Mouse (Mus musculus) ES-E14 (cell line): Measurements from ENCODE around the gene Zfp114. TPM values are rescaled to one million over a fixed set of nuclear protein-coding genes. Genes with fewer than 3 reads are reported as not detected.

Experiments
- DNase-seq: peaks from one replicate; pipeline ENCODE4 v3.0.0-alpha.2; 2013; ENCODE audit warnings: low read depth, low spot score
- H3K27ac ChIP-seq: 2 replicates; pipeline ENCODE4 v1.5.1; 2012; ENCODE audit warnings: low read depth, mild to moderate bottlenecking, low read length, moderate library complexity, mixed read lengths; ENCODE audit not compliant: poor library complexity, insufficient read depth, severe bottlenecking
- H3K36me3 ChIP-seq: 2 replicates; pipeline ENCODE4 v1.6.1; 2012; ENCODE audit warnings: mild to moderate bottlenecking, low read length, moderate library complexity, mixed read lengths; ENCODE audit not compliant: control insufficient read depth, poor library complexity, insufficient read depth, severe bottlenecking
- H3K4me1 ChIP-seq, 2 experiments: fragments of 150-350 bp in 1 of 2; sonication (generic) in 1 of 2; 2 replicates each; pipeline ENCODE4 v1.6.1; 2012; ENCODE audit warnings: low read length in 2 of 2, mild to moderate bottlenecking in 1 of 2, mixed read lengths in 1 of 2; ENCODE audit not compliant: control insufficient read depth in 2 of 2, insufficient read depth in 2 of 2, poor library complexity in 1 of 2
- H3K4me3 ChIP-seq, 2 experiments: fragments of 150-350 bp in 1 of 2; sonication (generic) in 1 of 2; 2 replicates each; pipeline ENCODE4 v1.5.1; 2012; ENCODE audit warnings: low read length in 2 of 2, low read depth in 1 of 2, mild to moderate bottlenecking in 1 of 2, mixed read lengths in 1 of 2; ENCODE audit not compliant: insufficient read depth in 1 of 2, poor library complexity in 1 of 2, severe bottlenecking in 1 of 2
- H3K9ac ChIP-seq: 2 replicates; pipeline ENCODE4 v1.6.1; 2012; ENCODE audit warnings: low read depth, mild to moderate bottlenecking, low read length, mixed read lengths; ENCODE audit not compliant: poor library complexity, insufficient read depth, severe bottlenecking
- H3K9me3 ChIP-seq: fragments of 150-350 bp; sonication (generic); 2 replicates; pipeline ENCODE4 v1.6.1; 2012; ENCODE audit warnings: low read depth, mild to moderate bottlenecking, low read length; ENCODE audit not compliant: control insufficient read depth, insufficient read depth
- CHD2 ChIP-seq: IDR thresholded peaks from 2 replicates; pipeline ENCODE4 v1.6.1; 2014; ENCODE audit warnings: mild to moderate bottlenecking, low read depth, low read length, inconsistent platforms
- HCFC1 ChIP-seq: IDR thresholded peaks from 2 replicates; pipeline ENCODE4 v1.6.1; 2012; ENCODE audit warnings: low read length, inconsistent platforms, borderline replicate concordance; ENCODE audit not compliant: insufficient read depth
- MAFK ChIP-seq: IDR thresholded peaks from 2 replicates; pipeline ENCODE4 v1.6.1; 2014; ENCODE audit warnings: mild to moderate bottlenecking, low read depth, low read length, inconsistent platforms; ENCODE audit not compliant: insufficient read depth
- ZC3H11A ChIP-seq: IDR thresholded peaks from 2 replicates; pipeline ENCODE4 v1.6.1; 2012; ENCODE audit warnings: low read depth, mild to moderate bottlenecking, inconsistent platforms, low read length, borderline replicate concordance
- ZNF384 ChIP-seq: IDR thresholded peaks from 2 replicates; pipeline ENCODE4 v1.6.1; 2012; ENCODE audit warnings: low read depth, low read length, inconsistent platforms
- in situ Hi-C, 2 experiments: fragments of 600-800 bp; cut with MboI; formaldehyde crosslinking; loops; one replicate each; pipeline ENCODE4 v1.15.1; 2025; ENCODE audit warnings: low sequenced_read_pairs in 2 of 2, inconsistent platforms in 1 of 2; ENCODE audit not compliant: unreplicated experiment in 2 of 2
- total RNA-seq: library from RNA; depleted of rRNA; stranded (reverse); fragments of 300-350 nt; gene quantifications from 2 replicates; pipeline ENCODE4 v1.2.3, GENCODE M21; 2012

Zfp114 gene
- total RNA-seq, 1 experiment: 2.9 TPM

GRCm38 (mm10) chr7:24189571-24189944 lies 14.7 kb downstream of the Zfp114 start:
- Histone ChIP-seq H3K36me3 (no peaks in the 10 kb centered on the region), H3K27ac (no peak overlapping the region), H3K9ac (no peak overlapping the region), H3K4me3 (no peak overlapping the region), H3K9me3 (no peaks in the 10 kb centered on the region), H3K4me1 (peaks cover 0 to 2% of the 10 kb centered on the region in 2 experiments; a peak in 2 of 4 replicates)
- TF ChIP-seq ZNF384 (no peak), HCFC1 (no peak), CHD2 (no peak), ZC3H11A (no peak), MAFK (no peak)
- DNase-seq: no peak
- in situ Hi-C loops: no loop called here

- in situ Hi-C loops: no loop called here
- Histone ChIP-seq H3K9me3 (no peaks in the 10 kb centered on the region), H3K27ac (no peak overlapping the region), H3K36me3 (no peaks in the 10 kb centered on the region), H3K4me1 (peaks cover 0 to 2% of the 10 kb centered on the region in 2 experiments; a peak in 2 of 4 replicates), H3K4me3 (no peak overlapping the region), H3K9ac (no peak overlapping the region)
- TF ChIP-seq ZC3H11A (no peak), MAFK (no peak), CHD2 (no peak), ZNF384 (no peak)
- DNase-seq: no peak
Observed at GRCm38 (mm10) chr7:24191361-24191760, 16.5 kb downstream of the Zfp114 start.

- no peak overlapping the region for H3K9ac ChIP-seq
- in situ Hi-C loops: no loop called here
- H3K9me3 ChIP-seq: no peaks in the 10 kb centered on the region
- H3K4me3 ChIP-seq: no peak overlapping the region
- no peak for DNase-seq
- peaks cover 0 to 2% of the 10 kb centered on the region in 2 experiments; a peak in 1 of 4 replicates for H3K4me1 ChIP-seq
- H3K27ac ChIP-seq: no peak overlapping the region
- peaks cover 2% of the 10 kb centered on the region; the same call in 1 of the 2 replicates for H3K36me3 ChIP-seq
- TF ChIP-seq ZC3H11A (no peak), ZNF384 (no peak), MAFK (no peak), HCFC1 (no peak), CHD2 (no peak)
Observed at GRCm38 (mm10) chr7:24193157-24193556, 18.3 kb downstream of the Zfp114 start.

- no peak overlapping the region for H3K4me3 ChIP-seq
- no peaks in the 10 kb centered on the region for H3K9me3 ChIP-seq
- DNase-seq: no peak
- no peak overlapping the region for H3K9ac ChIP-seq
- TF ChIP-seq ZNF384: no peak
- no peak for TF ChIP-seq CHD2
- TF ChIP-seq HCFC1: no peak
- TF ChIP-seq MAFK: no peak
- TF ChIP-seq ZC3H11A: no peak
- in situ Hi-C loops: no loop called here
- H3K27ac ChIP-seq: no peak overlapping the region
- H3K4me1 ChIP-seq: peaks cover 0 to 2% of the 10 kb centered on the region in 2 experiments; a peak in 1 of 4 replicates
- H3K36me3 ChIP-seq: peaks cover 17% of the 10 kb centered on the region
Observed at GRCm38 (mm10) chr7:24196961-24197360, 22.1 kb downstream of the Zfp114 start.
